ENCODE assay signal across 8 mouse cellular contexts in genomic region chr10:11361985-11362692, GRCm38 (mm10). TPM values are rescaled to one million over a fixed set of nuclear protein-coding genes. Genes with fewer than 3 reads are reported as not detected.
DNase-seq lines count a peak whose midpoint lies in the region; ATAC-seq and TF ChIP-seq lines count a peak whose summit lies in the region.

No protein-coding gene starts in this region.

- no peaks in the 10 kb centered on the region for H3K27me3 ChIP-seq in cerebellum, adult 2 months (ENCODE audit: control insufficient read depth, insufficient read depth, low read length)
- H3K27me3 ChIP-seq in liver, embryonic 14.5 days (ENCODE audit: control insufficient read depth, insufficient read depth, low read length) = no peaks in the 10 kb centered on the region
- H3K27me3 ChIP-seq in liver, embryonic 12.5 days (replicated peaks) = no peaks in the 10 kb centered on the region
- no peaks in the 10 kb centered on the region for H3K27me3 ChIP-seq in hindbrain, embryonic 16.5 days (replicated peaks; ENCODE audit: control insufficient read depth, insufficient read depth, low read length)
- H3K27me3 ChIP-seq in neural tube, embryonic 13.5 days = no peaks in the 10 kb centered on the region

- TF ChIP-seq POLR2A in cerebellum, adult 2 months (IDR thresholded peaks at IDR 0.05; ENCODE audit: borderline replicate concordance, insufficient read depth, low read length) = no peak

- no peak for ATAC-seq in liver, embryonic 14.5 days (ENCODE audit: insufficient read depth)
- ATAC-seq in liver, embryonic 12.5 days = no peak
- peak; percentile 45; the same call in 1 of the 2 replicates for ATAC-seq in hindbrain, embryonic 16.5 days
- ATAC-seq in neural tube, embryonic 13.5 days (ENCODE audit: low read depth) = peak; percentile 43; the same call in 1 of the 2 replicates

- no peaks in the 10 kb centered on the region for H3K4me1 ChIP-seq in cerebellum, adult 2 months (ENCODE audit: control insufficient read depth, insufficient read depth, low read length)
- no peaks in the 10 kb centered on the region for H3K4me1 ChIP-seq in liver, embryonic 14.5 days (replicated peaks; ENCODE audit: control insufficient read depth in 2 of 2, insufficient read depth in 2 of 2, low read length in 1 of 2)
- no peaks in the 10 kb centered on the region for H3K4me1 ChIP-seq in liver, embryonic 12.5 days
- no peaks in the 10 kb centered on the region for H3K4me1 ChIP-seq in hindbrain, embryonic 16.5 days (ENCODE audit: control insufficient read depth, insufficient read depth, low read depth, low read length)
- no peaks in the 10 kb centered on the region for H3K4me1 ChIP-seq in neural tube, embryonic 13.5 days (replicated peaks)

- H3K4me3 ChIP-seq in cerebellum, adult 2 months (replicated peaks; ENCODE audit: insufficient read depth, low read depth, low read length) = no peak overlapping the region
- no peak overlapping the region for H3K4me3 ChIP-seq in liver, embryonic 14.5 days (ENCODE audit: insufficient read depth in 1 of 2, low read depth in 2 of 2, low read length in 2 of 2)
- H3K4me3 ChIP-seq in liver, embryonic 12.5 days = no peak overlapping the region
- H3K4me3 ChIP-seq in hindbrain, embryonic 16.5 days (ENCODE audit: low read length) = no peak overlapping the region
- H3K4me3 ChIP-seq in neural tube, embryonic 13.5 days = no peak overlapping the region

- no peaks in the 10 kb centered on the region for H3K9me3 ChIP-seq in liver, embryonic 14.5 days (ENCODE audit: control insufficient read depth, low read length)
- H3K9me3 ChIP-seq in liver, embryonic 12.5 days (replicated peaks) = no peaks in the 10 kb centered on the region
- H3K9me3 ChIP-seq in hindbrain, embryonic 16.5 days (ENCODE audit: control insufficient read depth, low read length) = no peaks in the 10 kb centered on the region
- H3K9me3 ChIP-seq in neural tube, embryonic 13.5 days = no peaks in the 10 kb centered on the region

- 64% methylated on average over 5 of the region's 5 CpGs for WGBS in cerebellum, adult 2 months
- 54% methylated on average over 5 of the region's 5 CpGs for WGBS in liver, embryonic 14.5 days (ENCODE audit: insufficient replicate concordance)
- 50% methylated on average over 5 of the region's 5 CpGs for WGBS in liver, embryonic 12.5 days (ENCODE audit: insufficient replicate concordance)
- WGBS in hindbrain, embryonic 16.5 days = 60% methylated on average over 5 of the region's 5 CpGs
- WGBS in neural tube, embryonic 13.5 days = 60% methylated on average over 5 of the region's 5 CpGs

- TF ChIP-seq CTCF in cerebellum, adult 2 months (IDR thresholded peaks at IDR 0.05; ENCODE audit: borderline replicate concordance, insufficient read depth, low read depth, low read length) = peak; percentile 52
- peak; percentile 67 for TF ChIP-seq CTCF in liver, embryonic 14.5 days (IDR thresholded peaks at IDR 0.05; ENCODE audit: low read depth)

- no peak overlapping the region for H3K9ac ChIP-seq in liver, embryonic 14.5 days (replicated peaks)
- H3K9ac ChIP-seq in liver, embryonic 12.5 days = no peak overlapping the region
- H3K9ac ChIP-seq in hindbrain, embryonic 16.5 days (ENCODE audit: low read depth, low read length) = no peak overlapping the region
- H3K9ac ChIP-seq in neural tube, embryonic 13.5 days = no peak overlapping the region

- no peak overlapping the region for H3K4me2 ChIP-seq in liver, embryonic 14.5 days (ENCODE audit: low read depth)
- no peak overlapping the region for H3K4me2 ChIP-seq in liver, embryonic 12.5 days
- no peak overlapping the region for H3K4me2 ChIP-seq in hindbrain, embryonic 16.5 days (ENCODE audit: low read length)
- no peak overlapping the region for H3K4me2 ChIP-seq in neural tube, embryonic 13.5 days

- H3K27ac ChIP-seq in cerebellum, adult 2 months (ENCODE audit: insufficient read depth, low read length) = no peak overlapping the region
- no peak overlapping the region for H3K27ac ChIP-seq in liver, embryonic 14.5 days
- no peak overlapping the region for H3K27ac ChIP-seq in liver, embryonic 12.5 days
- H3K27ac ChIP-seq in hindbrain, embryonic 16.5 days (ENCODE audit: low read depth, low read length) = no peak overlapping the region
- H3K27ac ChIP-seq in neural tube, embryonic 13.5 days (replicated peaks) = no peak overlapping the region

- peak in 1 of 2 experiments; percentile 39 for DNase-seq in cerebellum, adult 2 months
- DNase-seq in cerebellum, adult 11-12 months = no peak
- no peak for DNase-seq in liver, embryonic 14.5 days (ENCODE audit: low read depth in 3 of 3, low spot score in 3 of 3)
- DNase-seq in cerebellum, adult 9-10 months = peak; percentile 53
- no peak for DNase-seq in right cerebral cortex, postnatal 25 days

- no peaks in the 10 kb centered on the region for H3K36me3 ChIP-seq in liver, embryonic 14.5 days (replicated peaks; ENCODE audit: control insufficient read depth, insufficient read depth, low read depth)
- H3K36me3 ChIP-seq in liver, embryonic 12.5 days = no peaks in the 10 kb centered on the region
- H3K36me3 ChIP-seq in hindbrain, embryonic 16.5 days (ENCODE audit: control insufficient read depth, insufficient read depth, low read length) = no peaks in the 10 kb centered on the region
- H3K36me3 ChIP-seq in neural tube, embryonic 13.5 days = no peaks in the 10 kb centered on the region

- no peak for TF ChIP-seq EP300 in liver, embryonic 14.5 days (IDR thresholded peaks at IDR 0.05; ENCODE audit: low read depth)

RNA-seq across cellular contexts. Expression of gene Epm2a, which starts 18.9 kb away (rescaled TPM):
- 23.0 and 24.3 TPM in 2 replicates for polyA plus RNA-seq in cerebellum, adult 2 months (2012; rRNA removed)
- 0.22 and 0.26 TPM in 2 replicates for polyA plus RNA-seq in liver, embryonic 14.5 days (2012; rRNA removed)
- polyA plus RNA-seq in liver, embryonic 14.5 days (2014; fragmentation: Nextera tagmentation; extraction: Ambion mirVana) = 0.05 and 0.16 TPM in 2 replicates
- polyA plus RNA-seq in liver, embryonic 12.5 days (2016; fragmentation: Nextera tagmentation; extraction: Ambion mirVana) = 0.13 and 0.43 TPM in 2 replicates
- 1.8 and 2.1 TPM in 2 replicates for polyA plus RNA-seq in hindbrain, embryonic 16.5 days (2015; fragmentation: Nextera tagmentation; extraction: Ambion mirVana)
- polyA plus RNA-seq in neural tube, embryonic 13.5 days (2015; fragmentation: Nextera tagmentation; extraction: Ambion mirVana) = 0.39 and 0.74 TPM in 2 replicates

Comparison
In these comparisons a context has a peak if more than half of its experiments do, and no peak if none do; other contexts are left out.
1. ATAC-seq: peak in hindbrain, embryonic 16.5 days (single experiment) and neural tube, embryonic 13.5 days (single experiment); none in liver, embryonic 14.5 days (single experiment) and liver, embryonic 12.5 days (single experiment).